Mouse (Mus musculus) ovary, adult 18-20 months (tissue): Measurements from ENCODE around the gene B3gnt6.

Experiments
- DNase-seq: peaks from one replicate; pipeline ENCODE4 v3.0.0; 2022; ENCODE audit warnings: low spot score, mixed read lengths

B3gnt6 gene

DNA sequence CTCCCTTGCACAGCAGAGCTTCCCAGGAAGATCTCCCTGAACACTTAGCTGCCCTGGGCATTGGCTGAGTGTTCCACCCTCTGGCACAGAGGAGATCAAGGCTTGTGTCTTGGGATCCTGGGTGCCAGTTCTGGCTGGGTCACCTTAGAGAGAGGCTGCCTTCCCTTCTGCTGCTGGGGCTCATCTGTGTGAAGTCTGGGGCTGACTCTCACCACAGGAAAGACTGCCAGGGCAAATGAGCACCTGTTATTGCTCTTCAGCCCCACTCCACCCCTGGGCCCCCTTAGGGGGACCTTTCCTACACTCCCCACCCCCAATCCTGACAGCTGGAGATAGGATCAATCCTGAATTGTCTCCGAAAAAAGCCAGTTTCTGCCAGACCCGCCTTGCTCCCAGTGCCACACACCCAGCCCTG lies 22.2 kb downstream of the B3gnt6 start:
- DNase-seq: no peak

DNA sequence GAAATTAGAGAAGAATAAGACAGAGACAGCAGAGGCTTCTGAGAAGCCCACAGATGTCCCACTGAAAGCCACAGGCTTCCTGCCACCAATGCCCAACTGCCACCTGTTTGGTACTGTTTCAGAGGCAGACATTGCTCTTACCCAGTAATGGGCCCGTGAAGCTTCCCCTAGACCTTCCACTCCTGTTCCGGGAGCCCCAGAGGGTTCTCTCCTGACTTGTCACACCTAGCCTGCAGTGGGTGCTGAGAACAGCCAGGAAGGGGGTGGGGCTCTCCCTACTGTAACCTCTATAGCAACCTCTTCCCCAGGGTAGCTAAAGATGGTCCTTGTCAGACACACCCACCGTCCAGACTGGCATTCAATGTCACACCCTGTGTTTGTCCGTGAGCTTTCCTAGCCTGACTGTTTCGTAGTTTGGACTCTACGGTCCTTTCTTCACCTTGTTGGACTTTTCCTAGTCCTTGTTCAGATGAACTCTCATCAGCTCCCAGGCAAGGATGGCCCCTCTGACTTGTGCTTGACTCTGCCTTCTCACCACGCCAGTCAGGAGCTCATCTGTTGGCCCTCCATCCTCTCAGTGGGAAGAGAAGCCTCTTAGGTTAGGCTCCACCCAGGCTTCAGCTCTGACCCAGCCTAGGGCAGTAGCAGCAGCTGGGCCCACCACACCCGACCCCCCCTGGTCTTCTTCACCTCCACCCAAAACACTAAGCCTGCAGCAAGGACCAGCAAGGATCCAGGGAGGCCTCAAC lies 22.8 kb downstream of the B3gnt6 start:
- DNase-seq: no peak

DNA sequence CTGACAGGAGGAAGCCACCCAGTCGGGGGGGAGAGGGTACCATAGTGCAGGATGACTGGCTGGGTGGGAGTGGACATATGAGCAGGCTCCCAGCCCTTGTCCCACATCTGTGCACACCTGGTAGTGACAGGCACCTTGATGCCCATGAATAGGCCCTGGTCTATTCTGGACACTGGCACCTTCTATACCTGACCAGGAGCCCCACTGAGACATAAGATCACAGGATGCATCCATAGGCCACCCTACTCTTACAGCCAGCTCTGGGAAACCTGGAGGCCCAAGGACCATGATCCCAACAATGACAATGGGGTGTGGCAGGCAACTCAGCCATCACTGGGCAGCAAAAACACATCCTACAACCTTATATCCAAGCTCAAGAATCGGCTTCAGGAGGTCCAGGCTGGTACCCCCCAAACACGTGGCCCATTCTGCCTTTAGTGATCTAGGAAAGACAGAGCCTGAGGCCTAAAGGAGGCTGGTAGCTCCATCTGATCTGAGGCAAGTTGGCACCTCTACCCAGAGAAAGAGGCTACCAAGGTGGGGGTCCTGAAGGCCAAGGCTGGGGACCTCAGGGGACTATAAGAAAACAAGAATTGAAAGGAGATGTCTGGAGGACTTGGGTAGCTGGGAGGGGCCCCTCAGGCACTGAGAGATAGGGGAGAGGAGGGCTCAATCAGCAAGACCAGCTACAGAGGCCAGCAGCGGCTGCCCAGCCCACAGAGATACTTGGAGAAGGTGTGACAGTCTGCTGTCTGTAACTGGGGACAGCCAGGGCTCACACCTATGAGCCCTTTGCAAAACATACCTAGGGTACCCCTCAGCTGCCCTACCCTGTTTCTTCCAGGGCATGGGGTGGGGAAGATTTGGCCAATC lies 24.2 kb downstream of the B3gnt6 start:
- DNase-seq: no peak

DNA sequence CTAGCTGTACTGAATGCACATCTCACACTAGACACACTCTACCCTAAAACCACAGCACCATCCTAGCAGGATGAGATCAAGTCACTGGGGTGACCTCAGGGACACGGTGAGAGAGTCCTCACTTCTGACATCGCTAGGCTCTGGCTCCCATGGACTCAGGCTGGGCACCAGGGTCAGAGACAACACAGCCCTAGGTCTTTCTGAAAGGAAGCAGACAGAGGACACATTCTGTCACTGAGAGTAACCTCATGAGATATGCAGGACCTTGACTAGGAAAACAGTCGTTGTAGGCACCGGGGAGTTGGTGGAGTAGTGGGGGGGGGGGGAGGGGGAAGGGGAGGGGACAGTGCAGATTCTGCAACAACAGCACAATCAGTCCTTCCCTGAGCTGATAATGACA lies 25.9 kb downstream of the B3gnt6 start:
- no peak for DNase-seq

DNA sequence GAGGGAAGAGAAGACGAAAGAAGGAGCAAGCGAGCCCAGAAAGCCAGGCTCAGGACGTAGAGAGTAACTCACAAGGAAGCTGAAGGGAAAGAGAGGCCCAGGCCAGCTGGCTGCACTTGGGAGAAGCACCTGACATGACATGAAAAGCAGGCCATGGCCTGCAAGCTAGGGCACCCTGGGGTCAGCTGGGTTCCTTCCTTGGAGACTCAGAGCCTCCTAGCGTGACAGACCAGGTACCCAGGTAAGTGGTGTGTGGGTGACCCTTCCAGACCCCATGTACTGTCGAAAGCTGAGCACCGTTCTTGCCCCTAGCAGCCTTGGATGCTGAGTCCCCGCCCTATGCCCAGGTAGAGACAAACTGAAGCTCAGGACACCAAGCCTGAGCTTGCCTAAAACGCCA lies 26.6 kb downstream of the B3gnt6 start:
- no peak for DNase-seq

DNA sequence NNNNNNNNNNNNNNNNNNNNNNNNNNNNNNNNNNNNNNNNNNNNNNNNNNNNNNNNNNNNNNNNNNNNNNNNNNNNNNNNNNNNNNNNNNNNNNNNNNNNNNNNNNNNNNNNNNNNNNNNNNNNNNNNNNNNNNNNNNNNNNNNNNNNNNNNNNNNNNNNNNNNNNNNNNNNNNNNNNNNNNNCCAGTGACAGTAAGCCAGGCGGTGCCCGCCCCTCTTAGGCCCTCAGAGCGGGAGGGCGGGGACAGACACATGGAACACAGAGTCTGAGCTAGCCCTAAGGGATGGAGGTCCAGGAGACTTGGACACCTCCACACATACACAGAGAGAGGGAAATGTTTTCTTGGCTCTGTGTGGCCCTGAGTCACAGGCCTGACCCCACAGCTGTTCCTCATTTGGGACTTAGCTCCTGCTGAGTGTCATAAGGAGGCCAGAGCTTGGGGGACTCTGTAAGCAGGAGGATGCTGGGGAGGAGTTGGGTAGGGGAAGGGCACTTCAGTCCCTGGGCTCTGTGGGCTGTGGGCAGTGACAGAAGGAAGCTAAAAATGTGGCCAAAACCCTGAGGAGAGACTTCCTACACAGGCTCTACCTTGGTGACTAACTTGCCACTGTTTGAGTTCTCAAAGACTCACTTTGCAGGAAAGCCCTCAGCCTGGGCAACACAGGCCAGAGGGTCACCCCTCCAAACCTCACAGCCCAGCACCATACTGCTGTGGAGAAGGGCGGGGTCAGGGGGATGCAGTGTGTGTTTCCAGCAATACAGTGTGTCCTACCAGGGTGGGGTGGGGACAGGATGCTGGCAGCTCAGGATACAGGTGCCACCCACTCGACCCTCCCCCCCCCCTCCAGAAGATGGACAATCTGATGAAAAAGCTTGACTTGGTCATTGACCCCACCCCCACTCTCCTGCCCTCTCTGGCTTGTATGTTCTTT lies 27.9 kb downstream of the B3gnt6 start:
- DNase-seq: no peak

DNA sequence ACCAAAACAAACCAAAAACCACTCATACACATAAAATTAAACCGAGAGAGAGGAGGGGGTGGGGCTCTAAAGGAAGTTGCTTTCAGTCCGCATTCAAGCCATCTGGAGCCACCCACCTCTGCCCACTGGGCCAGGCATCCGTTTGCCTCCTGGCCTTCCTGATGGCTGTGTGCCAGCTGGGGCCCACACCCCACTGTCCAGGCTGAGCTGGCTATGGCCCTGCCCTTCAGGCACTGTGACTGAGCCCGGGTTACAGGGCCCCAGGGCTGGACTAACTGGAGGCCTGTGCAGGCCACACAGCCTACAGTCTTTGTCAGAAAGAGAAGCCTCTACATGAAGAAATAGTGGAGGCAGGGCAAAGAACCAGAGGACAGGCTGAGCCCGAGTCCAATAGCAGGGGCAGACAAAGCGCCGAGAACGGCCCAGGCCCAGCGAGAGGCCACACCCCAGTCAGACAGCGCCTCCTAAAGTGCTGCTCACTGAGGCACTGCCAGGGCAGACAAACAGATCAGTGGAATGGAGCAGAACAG lies 34.2 kb downstream of the B3gnt6 start:
- no peak for DNase-seq

DNA sequence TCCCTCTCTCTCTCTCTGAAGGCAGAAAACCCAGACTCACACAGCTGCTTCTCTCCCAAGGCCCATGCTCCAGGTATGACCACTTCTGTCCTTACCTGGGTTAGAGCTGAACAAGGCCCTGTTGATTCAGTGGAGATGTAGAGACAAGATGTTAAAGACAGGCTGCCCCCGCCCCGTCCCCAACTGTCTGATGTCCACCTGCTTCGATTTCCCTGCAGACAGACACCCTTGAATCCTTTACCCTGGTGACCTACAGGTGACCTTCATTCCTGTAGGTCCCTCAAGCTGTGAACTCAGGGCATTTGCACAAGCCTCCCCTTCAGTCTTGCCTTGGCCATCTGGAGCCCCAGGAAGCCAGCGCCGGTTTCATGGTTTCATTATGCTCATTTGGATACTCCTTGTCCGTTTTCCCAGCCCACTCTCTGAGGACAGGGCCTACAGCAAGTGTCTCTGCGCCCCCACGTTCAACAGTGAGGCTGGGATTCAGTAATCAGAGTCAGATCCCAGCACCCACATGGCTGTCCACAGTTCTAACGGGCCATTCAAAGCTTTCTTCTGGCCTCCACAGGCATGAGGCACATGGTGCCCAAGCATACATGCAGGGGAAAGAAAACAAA lies 34.8 kb downstream of the B3gnt6 start:
- no peak for DNase-seq

DNA sequence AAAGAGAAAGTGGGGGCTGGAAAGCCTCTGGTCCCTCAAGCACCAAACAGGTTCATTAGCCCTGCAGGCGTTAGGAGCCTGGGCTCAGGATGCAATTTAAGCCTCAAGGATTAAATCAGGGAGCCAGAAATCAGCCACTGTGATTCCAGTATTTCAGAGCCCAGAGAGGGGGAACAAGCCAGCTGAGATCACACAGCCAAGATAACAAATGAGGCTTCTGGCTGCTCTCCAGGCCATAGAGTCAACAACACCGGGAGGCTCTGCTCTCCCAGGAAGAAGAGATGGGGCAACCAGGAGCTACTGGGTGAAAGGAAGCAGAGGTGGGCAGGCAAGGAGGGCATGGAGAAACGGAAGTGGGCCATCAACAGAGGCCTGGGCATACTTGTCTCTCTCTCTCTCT lies 35.6 kb downstream of the B3gnt6 start:
- DNase-seq: no peak

DNA sequence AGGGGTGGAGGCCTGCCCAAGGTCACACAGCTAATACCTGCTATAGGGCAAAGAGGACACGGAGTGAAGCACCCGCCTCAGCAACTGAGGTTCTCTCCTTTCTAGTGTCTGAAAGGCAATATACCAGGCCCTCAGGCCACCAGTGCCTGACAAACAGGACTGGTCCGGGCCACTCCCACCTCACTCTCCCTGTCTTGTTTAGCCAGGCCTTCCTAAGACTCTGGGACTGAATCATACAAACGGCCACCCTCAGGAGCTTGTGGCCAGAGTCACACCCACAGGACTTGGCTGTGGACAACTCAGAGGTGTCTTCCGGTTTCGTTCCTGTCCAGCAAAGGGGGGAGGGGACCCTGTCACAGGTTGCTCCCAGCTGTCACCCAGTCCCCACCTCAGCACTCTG lies 37.0 kb downstream of the B3gnt6 start:
- no peak for DNase-seq

DNA sequence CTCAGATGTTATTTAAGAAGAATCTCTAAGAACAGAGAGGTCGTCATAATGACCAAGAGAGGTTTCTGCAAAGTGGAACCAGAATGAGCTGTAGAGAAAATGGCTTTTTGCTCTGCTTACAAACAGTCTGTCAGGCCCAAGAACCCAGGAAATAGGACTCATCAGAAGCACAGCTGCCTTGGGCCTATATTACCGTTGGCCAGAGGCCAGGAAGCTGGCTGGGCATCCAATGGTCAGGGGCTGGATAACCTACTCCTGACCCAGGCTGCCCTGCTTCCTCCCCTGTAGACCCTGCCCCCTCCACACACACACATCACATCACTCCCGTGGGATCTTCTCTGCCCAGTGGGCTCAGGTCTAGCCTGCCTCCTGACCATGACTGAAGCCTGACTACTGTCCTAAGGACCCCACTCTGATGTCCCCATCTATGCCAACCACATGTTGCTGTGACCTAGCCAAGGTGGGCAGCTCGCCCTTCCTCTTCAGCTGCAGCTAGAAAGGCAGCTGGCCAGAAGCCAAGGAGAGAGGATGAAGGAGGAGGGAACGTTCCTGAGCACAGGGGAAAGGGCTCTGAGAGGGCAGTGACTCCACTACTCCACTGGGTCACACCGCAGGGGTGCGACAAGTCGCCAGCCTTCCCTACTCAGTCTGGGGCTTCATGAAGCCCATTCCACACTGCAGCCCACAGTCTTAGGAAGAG lies 39.1 kb downstream of the B3gnt6 start:
- no peak for DNase-seq

DNA sequence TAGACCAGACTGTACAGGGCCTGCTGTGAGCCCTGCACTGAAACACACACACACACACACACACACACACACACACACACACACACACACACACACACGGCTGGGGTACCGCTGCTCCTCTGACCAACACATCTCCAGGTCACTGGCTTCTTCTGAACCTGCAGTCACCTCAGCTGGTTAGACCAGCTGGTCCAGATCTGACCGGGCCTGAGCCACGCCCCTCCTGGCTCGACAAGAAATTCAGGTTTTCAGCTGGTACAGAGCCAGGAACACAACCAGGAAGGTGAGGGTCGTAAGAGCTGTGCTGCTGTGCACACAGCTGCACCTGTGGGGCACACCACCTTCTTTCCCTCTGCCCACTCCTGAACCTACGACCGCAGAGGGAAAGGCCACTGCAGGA lies 40.8 kb downstream of the B3gnt6 start:
- DNase-seq: no peak

DNA sequence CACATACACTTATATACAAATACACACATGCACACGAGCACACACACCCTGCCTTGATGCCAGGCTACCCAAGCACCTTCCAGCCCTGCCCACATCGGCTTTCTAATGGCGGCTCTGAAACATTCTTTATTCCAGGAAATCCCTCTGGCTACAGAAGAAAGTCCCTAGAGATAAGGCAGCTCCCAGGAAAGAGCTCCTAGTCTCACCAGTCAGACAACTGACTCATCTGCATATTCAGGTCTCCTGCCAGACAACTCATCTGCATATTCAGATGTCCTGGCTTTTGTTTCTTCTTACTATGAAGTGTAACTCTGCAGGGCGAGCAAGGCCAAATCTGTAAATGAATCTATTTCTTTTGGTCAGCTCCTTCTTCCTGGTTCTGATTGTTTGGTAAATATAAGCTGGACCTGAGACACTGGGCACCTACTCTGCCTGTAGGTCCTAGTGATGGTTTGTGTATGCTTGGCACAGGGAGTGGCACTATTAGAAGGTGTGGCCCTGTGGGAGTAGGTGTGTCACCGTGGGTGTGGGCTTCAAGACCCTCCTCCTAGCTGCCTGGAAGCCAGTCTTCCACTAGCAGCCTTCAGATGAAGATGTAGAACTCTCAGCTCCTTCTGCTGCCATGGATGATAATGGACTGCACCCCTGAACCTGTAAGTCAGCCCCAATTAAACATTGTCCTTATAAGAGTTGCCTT lies 41.5 kb downstream of the B3gnt6 start:
- no peak for DNase-seq

DNA sequence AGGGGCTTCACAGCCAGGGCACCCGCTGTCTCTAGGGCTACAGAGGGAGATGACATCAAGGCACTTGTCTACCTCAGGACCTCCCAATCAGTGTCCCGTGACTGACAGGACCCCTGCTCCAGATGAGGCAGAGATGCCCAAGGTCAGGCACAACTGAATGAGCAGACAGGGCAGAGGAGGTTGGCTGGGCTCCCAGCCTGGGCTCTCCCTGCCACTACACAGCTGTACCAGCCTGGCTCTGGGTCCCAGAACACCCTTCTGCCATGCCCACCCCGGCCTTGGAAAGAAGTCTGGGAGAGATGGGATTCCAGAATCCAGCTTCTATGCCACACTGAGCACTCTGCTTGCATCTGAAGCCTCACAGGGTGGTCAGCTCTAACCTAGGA lies 43.0 kb downstream of the B3gnt6 start:
- peak; percentile 56 for DNase-seq

DNA sequence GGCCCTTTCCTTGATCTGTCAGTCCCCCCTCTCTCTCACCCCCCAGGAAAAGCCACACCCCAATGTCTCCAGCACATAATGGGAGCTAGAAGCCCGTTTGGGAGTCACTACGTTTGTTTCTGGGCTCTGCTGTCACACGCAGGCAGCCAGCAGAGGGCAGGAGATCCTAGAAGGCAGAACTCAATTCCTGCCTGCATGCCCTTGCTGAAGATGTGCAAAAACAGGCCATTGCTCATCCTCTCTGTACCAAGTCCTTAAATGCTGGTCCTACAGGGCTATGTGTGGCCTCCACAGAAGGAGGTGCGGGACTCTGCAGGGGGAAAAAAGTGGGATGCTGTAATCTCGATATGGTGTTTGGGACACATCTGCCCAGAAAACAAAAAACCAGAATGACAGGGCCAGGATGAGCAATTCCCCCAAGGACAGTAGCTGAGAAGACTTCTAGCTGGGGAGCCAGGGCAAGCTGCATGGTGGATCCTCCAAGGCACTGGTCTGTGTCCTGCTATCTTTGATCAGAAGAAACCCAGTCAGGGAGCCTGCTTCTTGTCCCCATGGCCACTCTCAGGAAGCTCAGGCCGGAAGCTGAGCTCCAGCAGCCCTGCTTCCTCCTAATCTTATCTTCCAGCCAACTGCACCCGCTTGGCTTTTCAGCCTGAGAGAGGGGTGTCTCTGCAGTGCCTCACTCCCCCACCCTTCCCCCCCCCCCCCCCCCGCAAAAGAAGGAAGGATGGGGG lies 43.6 kb downstream of the B3gnt6 start:
- DNase-seq: peak; percentile 46

DNA sequence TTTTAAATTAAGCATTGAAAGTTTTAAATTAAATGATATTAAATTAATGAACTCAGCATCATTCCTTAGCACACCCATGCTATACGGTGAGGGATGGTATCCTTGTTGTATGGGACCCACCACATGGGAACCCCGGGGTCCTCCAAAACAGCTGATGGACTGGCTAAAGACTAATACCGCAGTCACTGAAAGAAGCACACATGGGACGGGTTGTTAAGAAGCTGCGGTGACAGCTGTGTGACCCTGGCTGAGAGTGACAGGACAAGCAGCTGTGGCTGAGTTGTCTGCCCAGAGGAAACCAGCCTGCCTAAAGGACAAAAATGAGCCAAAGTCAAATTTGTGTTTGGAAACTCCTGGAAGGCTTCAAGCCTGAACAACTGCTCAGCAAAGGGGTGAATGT lies 45.4 kb downstream of the B3gnt6 start:
- DNase-seq: no peak

DNA sequence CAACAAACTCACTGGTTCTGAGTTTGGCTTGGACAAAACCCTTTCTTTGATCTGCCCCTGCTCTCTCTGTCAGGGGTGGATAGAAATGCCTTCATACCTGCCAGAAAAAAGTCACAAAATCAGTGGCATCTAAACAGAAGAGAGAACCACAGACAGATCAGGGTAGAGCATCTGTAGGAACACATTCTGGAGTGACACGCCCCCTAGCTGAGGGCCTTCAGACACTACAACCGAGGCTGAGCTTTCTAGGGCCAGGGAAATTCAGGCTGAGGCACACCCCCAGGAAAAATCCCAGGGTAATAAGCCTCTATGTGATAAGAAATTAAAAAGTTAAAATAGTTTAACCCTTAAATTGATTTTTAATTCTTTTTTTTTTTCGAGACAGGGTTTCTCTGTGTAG lies 45.9 kb downstream of the B3gnt6 start:
- no peak for DNase-seq

DNA sequence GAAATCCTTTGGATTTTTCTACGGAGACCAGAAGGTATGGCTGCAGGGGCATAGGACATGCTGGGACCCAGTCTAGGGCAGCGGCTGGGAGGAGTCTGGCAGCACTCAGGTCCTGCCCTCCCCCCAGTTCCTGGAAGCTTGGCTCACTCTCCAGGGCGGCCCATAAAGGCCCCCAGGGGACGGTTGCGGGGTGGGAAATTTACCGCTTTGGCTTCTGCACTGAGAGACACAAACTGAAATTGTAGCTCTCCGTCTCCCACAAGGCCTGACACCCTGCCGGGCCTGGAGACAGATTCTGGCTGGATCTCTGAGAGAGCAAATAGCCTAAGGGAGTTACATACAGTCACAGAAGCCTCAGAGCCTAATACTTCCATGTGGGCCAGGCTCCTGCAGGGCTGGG lies 46.9 kb downstream of the B3gnt6 start:
- DNase-seq: no peak

DNA sequence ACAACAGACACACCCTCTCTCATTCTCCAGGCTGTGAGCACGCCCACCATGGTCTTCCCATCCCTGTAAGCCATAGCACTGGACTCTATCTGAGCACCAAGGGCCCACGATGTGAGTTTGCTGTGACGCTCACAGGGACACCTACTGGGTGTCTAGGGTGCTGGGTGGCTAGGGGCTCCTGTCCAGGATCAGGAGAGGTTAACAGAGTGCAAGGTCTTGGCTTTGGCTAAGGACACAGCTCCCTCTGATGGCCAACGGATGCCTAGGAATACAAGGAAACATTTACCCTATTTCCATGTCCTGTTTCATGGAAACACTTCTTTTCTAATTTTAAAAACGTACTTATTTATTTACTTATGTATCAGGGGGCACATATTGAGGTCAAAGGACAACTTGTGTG lies 48.8 kb downstream of the B3gnt6 start:
- no peak for DNase-seq

DNA sequence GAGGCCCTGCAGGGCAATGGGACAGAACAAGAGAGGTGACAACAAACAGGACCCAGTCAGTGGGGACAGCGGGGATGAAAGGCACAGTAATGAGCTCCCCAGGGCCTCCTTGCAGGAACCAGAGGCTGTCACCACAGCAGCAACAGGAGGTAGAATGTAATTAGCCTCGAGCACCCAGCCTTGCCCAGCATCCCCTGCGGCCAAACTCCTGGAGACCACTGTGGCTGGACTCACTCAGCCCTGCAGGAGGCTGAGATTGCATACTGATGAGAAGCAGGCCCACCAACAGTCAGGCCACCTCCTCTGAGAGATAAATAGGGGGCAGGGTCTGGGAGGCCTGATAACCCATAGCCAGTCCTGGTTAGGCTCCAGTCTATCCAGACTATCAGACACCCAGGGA lies 49.5 kb downstream of the B3gnt6 start:
- no peak for DNase-seq
